Mouse (Mus musculus) embryo, embryonic 11.5 days (tissue): ENCODE measurements around the gene Trim63.
"Not testable (repeated sequence)": the region's sequence is repeated elsewhere in the genome, so short reads cannot be mapped to it uniquely, and the experiment has no call there.

Experiments
- DNase-seq: peaks from one replicate; pipeline ENCODE4 v3.0.0-alpha.2; 2012; ENCODE audit warnings: low read depth, low spot score

Trim63 gene

GRCm38 (mm10) chr4:134314876-134315275 is at the start of gene Trim63:
Trim63 (plus strand) TSS chr4:134315120.
- no peak for DNase-seq

- no peak for DNase-seq
Measured at GRCm38 (mm10) chr4:134265860-134266585, 48.9 kb upstream of the Trim63 start.

GRCm38 (mm10) chr4:134268102-134268655 is 46.7 kb upstream of the Trim63 start:
- no peak for DNase-seq

GRCm38 (mm10) chr4:134269622-134270021 is 45.3 kb upstream of the Trim63 start:
- not testable (repeated sequence) for DNase-seq

GRCm38 (mm10) chr4:134271979-134272378 is 42.9 kb upstream of the Trim63 start:
- no peak for DNase-seq

DNA sequence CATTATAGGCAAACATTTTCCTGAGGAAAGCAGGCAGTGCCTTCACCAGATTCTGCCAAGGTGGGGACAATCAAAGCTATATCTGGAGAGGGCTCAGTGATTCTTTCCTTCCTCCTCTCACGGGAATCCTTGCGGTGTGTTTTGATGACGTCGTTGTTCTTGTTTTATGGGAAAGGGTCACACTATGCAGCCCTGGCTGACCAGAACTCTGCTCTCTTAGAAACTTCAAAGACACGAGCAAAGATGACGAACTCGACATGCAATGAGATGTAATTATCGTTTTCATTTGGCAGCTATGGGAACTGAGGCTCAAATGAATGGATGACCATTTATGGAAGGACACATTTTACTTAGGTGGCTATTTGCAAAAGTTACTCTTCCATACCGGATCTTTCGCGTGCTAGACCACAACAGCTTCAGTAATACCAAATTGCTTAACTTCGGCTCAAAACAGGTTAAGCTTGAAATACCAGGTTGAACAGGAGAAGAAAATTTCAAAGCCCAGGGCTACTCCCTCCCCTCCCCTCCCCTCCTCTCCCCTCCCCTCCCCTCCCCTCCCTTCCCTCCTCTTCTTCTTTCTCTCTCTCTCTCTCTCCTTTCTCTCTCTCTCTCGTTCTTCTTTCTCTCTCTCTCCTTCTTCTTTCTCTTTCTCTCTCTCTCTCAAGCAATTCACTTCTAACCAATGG is 42.0 kb upstream of the Trim63 start:
- no peak for DNase-seq

- DNase-seq: no peak
Measured at GRCm38 (mm10) chr4:134273417-134274345, 41.2 kb upstream of the Trim63 start.

- DNase-seq: no peak
Measured at GRCm38 (mm10) chr4:134284942-134285341, 30.0 kb upstream of the Trim63 start.

DNA sequence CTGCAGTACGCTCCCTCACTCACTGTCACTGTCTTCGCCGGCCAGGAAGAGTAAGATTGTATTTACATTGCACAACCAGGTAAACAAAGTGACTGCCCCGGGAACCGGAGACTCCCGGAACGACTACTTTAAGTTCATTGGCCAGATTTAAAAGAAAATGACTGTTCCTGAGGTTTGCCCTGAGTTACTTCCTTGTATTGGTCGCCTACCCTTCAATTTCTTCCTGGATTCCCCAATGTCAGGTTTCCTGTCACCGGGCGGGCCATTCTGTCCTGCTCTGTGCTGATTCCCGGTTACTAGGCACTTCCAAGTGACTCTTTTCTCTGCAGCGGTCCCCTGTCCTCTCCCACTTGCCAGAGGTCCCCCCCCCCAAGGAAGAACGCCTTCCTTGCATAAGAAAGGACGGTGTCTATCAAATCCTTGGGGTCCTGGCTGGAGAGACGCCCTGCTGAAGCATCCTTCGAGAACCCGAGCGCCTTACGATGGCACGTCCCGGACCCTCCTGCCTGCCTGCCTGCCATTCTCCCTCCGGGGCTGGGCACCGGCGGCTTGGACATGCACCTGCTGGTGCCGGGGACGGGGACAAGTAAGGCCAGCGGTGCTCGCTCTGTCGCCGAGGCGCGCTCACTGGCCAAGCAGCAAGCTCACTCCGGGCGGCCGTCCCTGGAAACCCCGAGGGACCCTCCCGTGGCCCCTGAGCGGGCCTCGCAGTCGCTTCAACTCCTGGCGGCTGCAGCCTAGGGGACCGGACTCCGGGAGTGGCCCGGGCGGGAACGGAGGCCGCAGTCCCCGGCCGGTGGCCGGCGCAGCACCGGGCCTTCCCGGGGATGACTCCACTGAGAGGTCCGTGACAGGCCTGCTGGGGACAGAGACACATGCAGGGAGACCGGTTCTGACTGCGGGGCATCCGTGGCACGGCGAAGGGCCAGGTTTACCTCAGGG is 28.4 kb upstream of the Trim63 start:
- DNase-seq: no peak

- peak; percentile 88 for DNase-seq
Measured at GRCm38 (mm10) chr4:134287168-134287564, 27.8 kb upstream of the Trim63 start.

- peak; percentile 77 for DNase-seq
Measured at GRCm38 (mm10) chr4:134287575-134288025, 27.3 kb upstream of the Trim63 start, which contains the start of gene Pdik1l. Pdik1l (minus strand) TSS chr4:134287895.

DNA sequence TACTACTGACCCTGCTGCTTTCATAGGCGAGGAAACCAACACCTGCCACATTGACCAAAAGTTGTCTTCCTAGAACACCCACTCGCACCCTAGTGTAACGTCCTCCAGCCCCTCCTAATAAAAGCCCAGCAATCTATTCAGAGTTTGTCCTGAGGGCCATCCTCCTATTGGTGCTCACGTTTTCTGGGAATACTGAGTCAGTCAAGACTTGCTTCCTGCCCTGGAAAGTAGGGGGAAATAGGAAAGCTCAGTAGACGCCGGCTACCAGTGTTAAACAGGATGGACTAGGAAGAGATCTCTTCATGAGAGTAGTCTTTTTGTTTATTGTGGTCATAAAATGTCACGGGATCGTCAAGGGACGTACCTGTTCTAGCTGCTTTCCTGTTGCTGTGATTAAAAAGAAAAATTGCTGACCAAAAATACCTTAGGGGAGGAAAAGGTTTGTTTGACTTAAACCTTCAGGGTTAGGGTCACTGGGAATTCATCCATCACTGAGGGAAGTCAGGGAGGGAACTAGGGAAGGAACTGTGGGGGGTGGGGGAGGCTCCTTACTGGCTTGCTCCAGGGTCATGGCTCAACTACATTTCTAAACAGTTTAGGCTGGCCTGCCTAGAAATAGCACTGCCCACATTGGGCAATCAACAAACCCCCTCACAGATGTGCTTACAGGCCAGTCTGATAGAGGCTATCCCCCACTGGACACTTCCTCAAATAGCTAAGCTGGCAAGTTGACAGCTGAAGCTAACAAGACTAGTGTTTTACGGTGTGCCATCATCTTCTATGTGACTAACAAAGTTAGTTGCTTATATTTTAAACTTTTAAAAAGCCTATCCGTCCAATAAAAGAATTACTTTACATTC is 26.3 kb upstream of the Trim63 start:
- DNase-seq: no peak

DNA sequence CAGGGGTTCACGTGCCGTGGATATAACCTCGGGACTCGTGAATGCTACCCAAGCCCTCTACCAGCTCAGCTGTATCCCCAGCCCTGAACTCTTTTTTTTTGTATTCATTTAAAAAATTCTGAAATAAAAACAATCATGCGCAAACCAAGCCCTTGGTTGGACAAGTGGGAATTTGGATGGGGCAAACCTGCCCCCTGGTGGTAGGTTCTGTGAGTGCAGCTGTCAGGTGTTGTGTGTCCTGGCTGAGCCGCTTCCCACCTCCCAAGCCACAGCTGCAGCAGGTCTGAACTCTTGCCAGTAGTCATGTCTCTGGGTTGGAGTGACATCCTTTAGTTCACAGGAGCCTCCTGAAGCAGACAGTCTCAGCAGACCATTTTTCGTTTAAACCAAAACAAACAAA is 22.9 kb upstream of the Trim63 start:
- DNase-seq: peak; percentile 71

DNA sequence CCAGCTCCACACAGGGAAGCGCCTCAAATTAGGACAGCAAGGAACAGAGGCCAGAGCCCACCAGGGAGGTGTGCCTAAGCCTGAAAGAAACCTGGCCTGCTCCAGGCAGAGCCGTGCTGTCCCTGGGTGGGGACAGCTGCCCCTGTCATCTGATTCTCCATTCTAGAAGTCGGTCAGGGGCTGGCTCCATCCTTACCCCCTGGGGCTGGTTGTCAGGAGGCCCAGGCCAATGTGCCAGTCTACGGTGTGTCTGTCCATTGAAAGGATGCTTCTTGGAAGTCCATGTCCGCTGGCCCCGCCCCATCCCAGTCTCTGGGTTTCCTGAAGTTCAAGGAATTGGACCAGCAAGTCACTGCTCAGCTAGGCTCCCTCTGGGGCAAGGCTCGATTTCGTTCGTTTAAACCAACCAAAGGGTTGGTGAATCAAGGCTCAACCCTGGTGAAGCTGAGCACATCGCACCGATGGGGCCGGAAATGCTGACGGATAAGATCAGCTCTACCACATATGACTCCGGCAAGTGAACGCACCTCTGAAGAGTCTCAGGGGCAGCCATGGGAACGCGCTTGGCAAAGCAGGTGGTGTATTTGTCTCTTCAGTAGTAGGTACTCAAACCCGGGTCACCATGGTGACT is 21.7 kb upstream of the Trim63 start:
- DNase-seq: no peak

GRCm38 (mm10) chr4:134293692-134294163 is 21.2 kb upstream of the Trim63 start:
- DNase-seq: no peak

DNA sequence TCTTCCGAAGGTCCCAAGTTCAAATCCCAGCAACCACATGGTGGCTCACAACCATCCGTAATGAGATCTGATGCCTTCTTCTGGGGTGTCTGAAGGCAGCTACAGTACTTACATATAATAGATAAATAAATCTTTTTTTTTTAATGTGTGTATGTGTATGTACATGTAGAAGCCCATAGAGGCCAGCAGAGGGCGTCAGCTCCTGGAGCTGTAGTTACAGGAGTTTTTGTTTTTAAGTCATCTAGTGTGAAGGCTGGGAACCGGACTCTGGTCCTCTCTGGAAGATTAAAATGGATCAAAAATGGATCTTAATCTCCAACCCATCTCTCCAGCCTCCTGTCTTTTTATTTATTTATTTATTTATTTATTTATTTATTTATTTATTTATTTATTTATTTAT is 18.8 kb upstream of the Trim63 start:
- not testable (repeated sequence) for DNase-seq

DNA sequence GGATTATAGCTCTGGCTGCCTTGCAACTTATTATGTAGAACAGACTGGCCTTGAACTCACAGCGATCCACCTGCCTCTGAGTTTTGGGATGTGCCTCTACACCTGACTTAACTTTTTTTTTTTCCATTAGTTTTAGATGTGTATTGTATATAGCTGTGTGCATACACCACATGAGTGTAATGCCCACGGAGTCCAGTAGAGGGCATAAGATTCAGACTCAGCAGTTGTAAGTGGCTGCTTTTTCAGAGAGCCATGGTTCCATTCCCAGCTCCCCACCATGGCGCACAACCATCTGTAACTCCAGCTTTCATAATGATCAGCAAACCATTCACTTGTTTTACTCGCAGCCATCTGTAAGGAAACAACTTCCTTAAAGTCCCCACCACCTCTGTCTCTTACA is 18.4 kb upstream of the Trim63 start:
- DNase-seq: no peak

- DNase-seq: no peak
Measured at GRCm38 (mm10) chr4:134297369-134297768, 17.6 kb upstream of the Trim63 start.
